Mouse (Mus musculus) limb, embryonic 11.5 days (tissue): ENCODE measurements around the gene Ddr2. TPM values are rescaled to one million over a fixed set of nuclear protein-coding genes. Genes with fewer than 3 reads are reported as not detected.

Experiments used
- ATAC-seq: fragments of 200-750 bp; cut with Nextera tagmentation; 2 replicates; pipeline ENCODE4 v1.8.0; 2017; ENCODE audit warnings: low read depth; ENCODE audit not compliant: insufficient number of reproducible peaks, low FRiP score, low TSS enrichment
- DNase-seq: peaks from one replicate; pipeline ENCODE4 v3.0.0-alpha.2; 2015; ENCODE audit warnings: low spot score
- H3K27ac ChIP-seq: fragments of 300-500 bp; sonication (generic); replicated peaks from 2 replicates; pipeline ENCODE4 v1.5.1; 2014; ENCODE audit warnings: low read depth, mild to moderate bottlenecking, low read length
- H3K27me3 ChIP-seq: fragments of 300-500 bp; sonication (generic); 2 replicates; pipeline ENCODE4 v1.6.1; 2014; ENCODE audit warnings: mild to moderate bottlenecking, low read length, mixed read lengths; ENCODE audit not compliant: control insufficient read depth, insufficient read depth
- H3K36me3 ChIP-seq: fragments of 300-500 bp; sonication (generic); 2 replicates; pipeline ENCODE4 v1.6.1; 2014; ENCODE audit warnings: mild to moderate bottlenecking, low read length, moderate library complexity, mixed read lengths; ENCODE audit not compliant: control insufficient read depth, insufficient read depth
- H3K4me1 ChIP-seq: fragments of 300-500 bp; sonication (generic); 2 replicates; pipeline ENCODE4 v1.6.1; 2014; ENCODE audit warnings: low read length, mixed read lengths; ENCODE audit not compliant: control insufficient read depth, insufficient read depth
- H3K4me2 ChIP-seq: fragments of 300-500 bp; sonication (generic); 2 replicates; pipeline ENCODE4 v1.6.1; 2014; ENCODE audit warnings: low read depth, mild to moderate bottlenecking, moderate library complexity; ENCODE audit not compliant: severe bottlenecking
- H3K4me3 ChIP-seq: fragments of 300-500 bp; sonication (generic); 2 replicates; pipeline ENCODE4 v1.5.1; 2014; ENCODE audit warnings: low read depth, low read length
- H3K9ac ChIP-seq: fragments of 300-500 bp; sonication (generic); 2 replicates; pipeline ENCODE4 v1.6.1; 2014; ENCODE audit warnings: mild to moderate bottlenecking, low read length
- H3K9me3 ChIP-seq: fragments of 300-500 bp; sonication (generic); 2 replicates; pipeline ENCODE4 v1.6.1; 2016; ENCODE audit warnings: low read length; ENCODE audit not compliant: control insufficient read depth
- WGBS: fragments of 180-500 bp; shearing (Covaris S2); extraction: QIAGEN DNeasy Blood & Tissue Kit; methylation state at CpG from one replicate; pipeline ENCODE4 v1.1.7; 2014; 5-methylcytosine and 5-hydroxymethylcytosine counted together
- polyA plus RNA-seq: library from polyadenylated mRNA; unstranded; fragments of >200 nt; fragmentation: Nextera tagmentation; extraction: Ambion mirVana; gene quantifications from 2 replicates; pipeline ENCODE4 v1.2.1, GENCODE M21; 2014

Gene Ddr2
- polyA plus RNA-seq, 1 experiment from 2014 or later = 104 TPM

- no peaks in the 10 kb centered on the region for H3K27me3 ChIP-seq
- WGBS = 93% methylated on average over 6 of the region's 6 CpGs
- H3K9me3 ChIP-seq = no peaks in the 10 kb centered on the region
- no peak overlapping the region for H3K4me3 ChIP-seq
- no peak overlapping the region for H3K9ac ChIP-seq
- DNase-seq = no peak
- H3K4me2 ChIP-seq = no peak overlapping the region
- no peaks in the 10 kb centered on the region for H3K4me1 ChIP-seq
- H3K36me3 ChIP-seq = no peaks in the 10 kb centered on the region
- no peak for ATAC-seq
- no peak overlapping the region for H3K27ac ChIP-seq
Observed at GRCm38 (mm10) chr1:170148536-170148935, 38.0 kb upstream of the Ddr2 start.

GRCm38 (mm10) chr1:170147651-170148448 is 37.3 kb upstream of the Ddr2 start:
- no peak for ATAC-seq
- H3K27ac ChIP-seq = no peak overlapping the region
- no peak for DNase-seq
- no peak overlapping the region for H3K4me3 ChIP-seq
- no peaks in the 10 kb centered on the region for H3K4me1 ChIP-seq
- H3K27me3 ChIP-seq = no peaks in the 10 kb centered on the region
- H3K36me3 ChIP-seq = no peaks in the 10 kb centered on the region
- no peak overlapping the region for H3K4me2 ChIP-seq
- H3K9me3 ChIP-seq = no peaks in the 10 kb centered on the region
- no peak overlapping the region for H3K9ac ChIP-seq
- WGBS = 90% methylated on average over 9 of the region's 9 CpGs

DNA sequence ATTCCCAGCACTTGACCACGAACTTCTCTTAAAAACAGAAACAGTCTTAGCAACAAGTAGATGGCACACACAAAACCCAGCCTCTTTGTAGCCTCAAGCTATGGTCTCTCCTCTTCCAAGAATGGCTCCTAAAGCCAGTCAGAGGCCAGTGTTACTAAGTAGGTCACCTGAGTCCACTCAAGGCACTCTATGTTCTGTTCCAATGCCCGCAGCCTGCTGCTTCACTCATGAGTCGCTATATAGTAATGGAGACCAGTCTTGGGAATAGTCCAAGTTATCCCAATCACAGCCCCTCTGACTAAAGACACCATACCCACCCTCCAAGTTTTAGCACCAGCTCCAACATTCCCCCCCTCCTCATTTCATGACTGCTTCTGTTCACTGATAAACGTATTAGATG is 35.0 kb upstream of the Ddr2 start:
- no peaks in the 10 kb centered on the region for H3K27me3 ChIP-seq
- no peaks in the 10 kb centered on the region for H3K9me3 ChIP-seq
- WGBS = 93% methylated on average over 4 of the region's 4 CpGs
- H3K36me3 ChIP-seq = no peaks in the 10 kb centered on the region; the same call in 1 of the 2 replicates
- H3K9ac ChIP-seq = no peak overlapping the region
- no peak overlapping the region for H3K4me2 ChIP-seq
- ATAC-seq (no peak), DNase-seq (no peak)
- H3K4me3 ChIP-seq = no peak overlapping the region
- no peak overlapping the region for H3K27ac ChIP-seq
- H3K4me1 ChIP-seq = no peaks in the 10 kb centered on the region

GRCm38 (mm10) chr1:170142256-170142871 is 31.8 kb upstream of the Ddr2 start:
- Histone ChIP-seq H3K4me2 (no peak overlapping the region), H3K4me3 (no peak overlapping the region), H3K27ac (no peak overlapping the region), H3K9me3 (no peaks in the 10 kb centered on the region), H3K36me3 (no peaks in the 10 kb centered on the region; the same call in 1 of the 2 replicates), H3K4me1 (no peaks in the 10 kb centered on the region), H3K9ac (no peak overlapping the region), H3K27me3 (no peaks in the 10 kb centered on the region)
- 93% methylated on average over 8 of the region's 8 CpGs for WGBS
- no peak for ATAC-seq
- no peak for DNase-seq

DNA sequence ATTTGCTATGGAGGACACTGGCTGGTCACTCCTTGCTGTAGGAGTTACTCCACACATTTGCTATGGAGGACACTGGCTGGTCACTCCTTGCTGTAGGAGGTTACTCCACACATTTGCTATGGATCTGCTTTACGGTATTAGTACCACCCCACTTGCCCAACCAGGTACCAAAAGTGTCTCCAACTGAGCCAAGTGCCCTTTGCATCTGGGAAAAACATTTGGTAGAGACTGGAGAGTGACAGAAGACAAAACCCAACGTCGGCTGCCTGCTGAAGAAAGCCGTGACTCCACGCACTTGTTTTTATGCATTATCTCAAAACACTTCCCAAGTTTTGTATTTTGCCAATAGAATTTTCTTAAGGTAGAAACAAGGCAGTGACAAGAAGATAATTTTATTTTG is 31.1 kb upstream of the Ddr2 start:
- WGBS = 93% methylated on average over 5 of the region's 5 CpGs
- H3K27ac ChIP-seq = no peak overlapping the region
- no peak overlapping the region for H3K4me3 ChIP-seq
- no peak for ATAC-seq
- no peak overlapping the region for H3K9ac ChIP-seq
- H3K4me1 ChIP-seq = no peaks in the 10 kb centered on the region
- no peaks in the 10 kb centered on the region for H3K27me3 ChIP-seq
- H3K9me3 ChIP-seq = no peaks in the 10 kb centered on the region
- no peak overlapping the region for H3K4me2 ChIP-seq
- no peaks in the 10 kb centered on the region; the same call in 1 of the 2 replicates for H3K36me3 ChIP-seq
- no peak for DNase-seq

DNA sequence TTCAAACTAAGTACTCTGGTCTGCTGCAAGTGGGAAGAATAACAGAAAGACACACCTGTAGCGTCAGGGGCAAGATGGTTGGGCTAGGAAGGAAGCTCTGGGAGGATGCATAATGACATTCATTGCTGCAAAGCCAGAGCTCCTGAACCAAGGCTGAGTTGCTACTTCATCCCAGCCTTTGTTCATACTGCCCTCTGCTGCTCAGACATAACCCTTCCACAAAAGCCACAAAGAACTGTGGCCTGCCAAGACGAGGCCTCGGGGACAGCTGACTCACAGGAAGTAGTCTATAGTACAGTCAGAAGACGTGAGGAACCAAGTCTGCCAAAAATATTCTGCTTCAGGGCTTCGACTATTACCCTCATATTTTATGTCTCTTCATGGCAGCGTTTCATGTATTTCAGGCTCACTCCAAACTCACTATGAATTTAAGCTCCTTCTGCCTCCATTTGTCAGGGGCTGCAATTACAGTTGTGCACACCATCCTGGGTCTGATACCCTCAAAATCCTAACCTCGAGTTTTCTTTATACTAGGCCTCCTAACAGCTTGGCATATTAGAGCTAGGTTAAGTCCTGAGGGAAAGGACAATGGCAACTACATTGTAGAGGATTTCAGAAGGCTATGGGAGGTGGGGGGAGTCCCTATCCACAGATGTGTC is 25.9 kb upstream of the Ddr2 start:
- Histone ChIP-seq H3K9ac (no peak overlapping the region), H3K27ac (no peak overlapping the region), H3K36me3 (no peaks in the 10 kb centered on the region), H3K4me1 (no peaks in the 10 kb centered on the region), H3K27me3 (no peaks in the 10 kb centered on the region), H3K9me3 (no peaks in the 10 kb centered on the region), H3K4me2 (no peak overlapping the region), H3K4me3 (no peak overlapping the region)
- ATAC-seq (no peak), DNase-seq (peak; percentile 73)
- WGBS = 32% methylated on average over 7 of the region's 7 CpGs

DNA sequence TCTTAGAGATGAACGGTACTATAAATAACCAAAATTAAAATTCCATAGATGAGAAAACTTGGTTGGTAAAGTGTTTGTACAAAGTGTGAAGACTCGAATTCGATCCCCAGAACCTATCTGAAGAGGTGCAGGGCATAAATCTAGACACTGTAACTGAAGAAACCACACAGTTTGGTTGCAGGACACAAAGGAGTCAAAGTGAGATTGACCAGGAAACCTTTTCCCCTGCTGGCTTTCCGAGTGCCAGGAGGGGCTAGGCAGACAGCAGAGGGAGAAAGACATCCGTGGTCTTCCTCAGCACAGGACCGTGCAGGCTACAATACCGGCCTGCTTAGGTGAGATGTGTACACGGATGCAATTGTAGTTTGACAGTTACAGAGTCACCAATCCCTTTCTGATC is 23.7 kb upstream of the Ddr2 start:
- Histone ChIP-seq H3K27ac (no peak overlapping the region), H3K4me2 (no peak overlapping the region), H3K4me1 (no peaks in the 10 kb centered on the region), H3K9me3 (no peaks in the 10 kb centered on the region), H3K9ac (no peak overlapping the region), H3K4me3 (no peak overlapping the region), H3K36me3 (no peaks in the 10 kb centered on the region), H3K27me3 (no peaks in the 10 kb centered on the region)
- 88% methylated on average over 8 of the region's 8 CpGs for WGBS
- DNase-seq (no peak), ATAC-seq (no peak)

GRCm38 (mm10) chr1:170130962-170131361 is 20.4 kb upstream of the Ddr2 start:
- no peak overlapping the region for H3K4me3 ChIP-seq
- no peaks in the 10 kb centered on the region for H3K27me3 ChIP-seq
- no peaks in the 10 kb centered on the region for H3K9me3 ChIP-seq
- H3K36me3 ChIP-seq = no peaks in the 10 kb centered on the region
- DNase-seq (no peak), ATAC-seq (no peak)
- 85% methylated on average over 3 of the region's 3 CpGs for WGBS
- H3K4me1 ChIP-seq = no peaks in the 10 kb centered on the region
- H3K9ac ChIP-seq = no peak overlapping the region
- H3K4me2 ChIP-seq = no peak overlapping the region
- no peak overlapping the region for H3K27ac ChIP-seq
